Mouse (Mus musculus) C2C12 (cell line): ENCODE results near the gene Setx.

Experiments
- CEBPB ChIP-seq: IDR thresholded peaks from one replicate; pipeline ENCODE4 v1.6.1; 2011; ENCODE audit warnings: low read depth, mild to moderate bottlenecking, control low read depth, moderate library complexity
- CTCF ChIP-seq: IDR thresholded peaks from one replicate; pipeline ENCODE4 v1.5.1; 2011; ENCODE audit not compliant: control insufficient read depth, insufficient read depth, insufficient read length
- FOSL1 ChIP-seq: IDR thresholded peaks from one replicate; pipeline ENCODE4 v1.8.0; 2011; ENCODE audit warnings: mild to moderate bottlenecking, low read length; ENCODE audit not compliant: poor library complexity, insufficient read depth, severe bottlenecking
- MAX ChIP-seq: IDR thresholded peaks from one replicate; pipeline ENCODE4 v1.6.1; 2011; ENCODE audit warnings: mild to moderate bottlenecking, control low read depth
- MYOD1 ChIP-seq: IDR thresholded peaks from one replicate; pipeline ENCODE4 v1.6.1; 2011; ENCODE audit warnings: low read depth; ENCODE audit not compliant: control insufficient read depth, insufficient read length
- MYOG ChIP-seq: IDR thresholded peaks from one replicate; pipeline ENCODE4 v1.6.1; 2011; ENCODE audit not compliant: control insufficient read depth, insufficient read length; ENCODE audit errors: extremely low read depth
- USF1 ChIP-seq: IDR thresholded peaks from one replicate; pipeline ENCODE4 v1.6.1; 2011; ENCODE audit warnings: low read depth, mild to moderate bottlenecking, control low read depth, moderate library complexity

DNA sequence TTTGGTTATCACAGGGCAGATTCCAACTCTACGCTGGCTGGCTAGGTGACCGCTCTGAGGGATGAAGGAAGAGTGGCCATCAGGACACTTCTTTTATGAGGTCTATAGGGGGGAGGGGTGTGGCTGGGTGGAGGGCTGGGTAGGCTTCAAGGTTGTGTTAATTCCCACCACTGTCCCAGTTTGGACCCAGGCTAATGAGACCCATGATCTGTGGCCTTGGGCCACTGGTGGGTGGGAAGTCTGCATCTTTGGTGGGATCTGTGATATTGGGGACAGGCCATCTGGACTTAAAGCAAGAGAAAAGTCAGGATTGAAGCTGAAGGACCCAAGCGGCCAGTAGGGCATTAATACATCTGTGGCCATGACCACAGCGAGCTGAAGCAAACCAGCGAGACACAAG is 94.8 kb downstream of the Setx start:
- no peak for TF ChIP-seq CTCF
- no peak for TF ChIP-seq FOSL1
- TF ChIP-seq MAX = no peak
- no peak for TF ChIP-seq MYOG
- no peak for TF ChIP-seq USF1
- no peak for TF ChIP-seq CEBPB
- TF ChIP-seq MYOD1 = no peak
